Mouse (Mus musculus) olfactory bulb, adult 2 months (tissue): ENCODE results near the gene Nom1. TPM values are rescaled to one million over a fixed set of nuclear protein-coding genes. Genes with fewer than 3 reads are reported as not detected.

ENCODE experiments used
- H3K27ac ChIP-seq: fragments of 200-500 bp; 2 replicates; pipeline ENCODE4 v1.5.1; 2012; ENCODE audit warnings: low read depth, low read length; ENCODE audit not compliant: insufficient read depth
- H3K4me1 ChIP-seq: fragments of 200-500 bp; 2 replicates; pipeline ENCODE4 v1.6.1; 2012; ENCODE audit warnings: low read length; ENCODE audit not compliant: control insufficient read depth, insufficient read depth
- H3K4me3 ChIP-seq: fragments of 200-500 bp; 2 replicates; pipeline ENCODE4 v1.5.1; 2012; ENCODE audit warnings: mild to moderate bottlenecking, low read depth, low read length, moderate library complexity; ENCODE audit not compliant: insufficient read depth
- CTCF ChIP-seq: fragments of 200-500 bp; IDR thresholded peaks from 2 replicates; pipeline ENCODE4 v1.5.1; 2012; ENCODE audit warnings: low read depth, mild to moderate bottlenecking, low read length, moderate library complexity; ENCODE audit not compliant: insufficient read depth
- POLR2A ChIP-seq: fragments of 200-500 bp; IDR thresholded peaks from 2 replicates; pipeline ENCODE4 v1.6.1; 2012; ENCODE audit warnings: mild to moderate bottlenecking, low read depth, low read length, moderate library complexity; ENCODE audit not compliant: insufficient read depth
- WGBS: fragments of 180-500 bp; shearing (Covaris S2); methylation state at CpG from one replicate; pipeline ENCODE4 v1.1.7; 2018; 5-methylcytosine and 5-hydroxymethylcytosine counted together
- polyA plus RNA-seq: library from polyadenylated mRNA; stranded (reverse); fragments of >200 nt; gene quantifications from 2 replicates; pipeline ENCODE4 v1.2.4, GENCODE M21; 2012; ENCODE audit warnings: low replicate concordance; ENCODE audit not compliant: missing spikeins, insufficient read depth, insufficient read length

The Nom1 gene
- polyA plus RNA-seq, 1 experiment: not detected

DNA sequence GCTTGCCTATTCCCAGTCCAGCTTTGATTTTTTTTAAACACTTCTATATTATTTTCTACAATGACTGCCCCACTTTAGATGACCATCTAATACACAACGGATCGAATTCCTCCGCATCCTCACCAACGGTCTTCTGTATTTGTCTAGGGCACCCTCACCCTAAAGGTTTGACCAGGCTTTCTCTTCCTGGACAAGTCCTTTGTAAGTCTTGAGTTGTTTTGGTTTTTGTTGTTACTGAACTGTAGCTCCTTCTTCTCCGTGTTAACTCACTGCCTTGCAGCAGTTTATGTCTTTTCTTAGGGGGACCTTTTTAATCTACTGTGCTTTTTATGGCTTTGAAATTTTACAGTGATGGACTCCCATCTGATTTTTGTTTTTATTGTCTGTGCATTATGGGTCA is 35.8 kb downstream of the Nom1 start:
- H3K4me3 ChIP-seq: no peak overlapping the region
- 7% methylated on average over 5 of the region's 5 CpGs for WGBS
- peaks cover 7% of the 10 kb centered on the region for H3K4me1 ChIP-seq
- no peak overlapping the region for H3K27ac ChIP-seq
- no peak for TF ChIP-seq CTCF
- TF ChIP-seq POLR2A: no peak

DNA sequence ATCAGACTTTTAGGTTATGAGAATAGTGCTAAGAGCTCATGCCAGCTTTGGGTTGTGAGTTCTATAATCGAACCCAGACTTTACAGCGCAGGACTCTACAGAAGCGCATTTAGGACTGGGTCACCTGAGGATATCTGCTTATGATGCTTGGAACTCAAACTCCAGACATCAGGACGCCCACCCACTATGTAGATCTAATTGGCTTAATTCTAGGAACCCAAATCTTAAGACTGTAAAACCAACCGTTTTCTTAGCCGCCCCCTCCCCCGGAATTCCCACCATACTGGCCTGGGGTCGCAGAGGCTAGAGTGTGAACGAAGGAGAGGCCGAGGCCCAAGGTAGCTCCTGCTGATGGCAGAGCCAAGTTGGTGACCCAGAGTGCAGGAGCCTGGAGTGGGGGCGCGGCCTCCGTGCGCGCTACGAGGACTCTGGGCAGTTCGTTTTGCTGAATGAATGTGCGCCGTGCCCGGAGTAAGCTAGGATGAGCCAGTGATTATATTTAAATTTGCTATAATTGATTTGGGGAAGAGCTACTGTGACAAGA is 36.5 kb downstream of the Nom1 start:
- TF ChIP-seq POLR2A (no peak), CTCF (no peak)
- H3K4me3 ChIP-seq: no peak overlapping the region
- peaks cover 7% of the 10 kb centered on the region for H3K4me1 ChIP-seq
- 5% methylated on average over 20 of the region's 20 CpGs for WGBS
- no peak overlapping the region for H3K27ac ChIP-seq

DNA sequence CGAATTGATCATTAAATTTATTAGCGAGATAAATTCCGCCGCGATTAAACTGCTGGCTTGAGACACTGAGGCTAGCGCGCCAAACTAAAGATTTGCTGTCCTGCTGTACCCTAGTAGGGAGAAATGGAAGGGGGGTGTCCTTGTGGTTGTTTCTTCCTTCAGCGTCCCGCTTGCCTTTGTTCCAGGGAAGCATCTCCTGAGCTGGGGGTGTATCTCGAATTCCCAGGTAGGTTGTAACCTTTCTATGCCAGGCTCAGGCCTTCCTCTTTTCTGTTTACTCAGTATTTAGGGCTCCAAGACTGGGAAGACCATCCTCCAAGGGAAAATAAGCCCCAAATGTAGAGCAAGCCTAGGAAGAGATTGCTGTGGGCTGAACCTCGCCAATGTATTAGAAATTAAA is 36.9 kb downstream of the Nom1 start:
- Histone ChIP-seq H3K27ac (no peak overlapping the region), H3K4me3 (no peak overlapping the region), H3K4me1 (peaks cover 7% of the 10 kb centered on the region)
- TF ChIP-seq CTCF (no peak), POLR2A (no peak)
- 7% methylated on average over 11 of the region's 11 CpGs for WGBS

DNA sequence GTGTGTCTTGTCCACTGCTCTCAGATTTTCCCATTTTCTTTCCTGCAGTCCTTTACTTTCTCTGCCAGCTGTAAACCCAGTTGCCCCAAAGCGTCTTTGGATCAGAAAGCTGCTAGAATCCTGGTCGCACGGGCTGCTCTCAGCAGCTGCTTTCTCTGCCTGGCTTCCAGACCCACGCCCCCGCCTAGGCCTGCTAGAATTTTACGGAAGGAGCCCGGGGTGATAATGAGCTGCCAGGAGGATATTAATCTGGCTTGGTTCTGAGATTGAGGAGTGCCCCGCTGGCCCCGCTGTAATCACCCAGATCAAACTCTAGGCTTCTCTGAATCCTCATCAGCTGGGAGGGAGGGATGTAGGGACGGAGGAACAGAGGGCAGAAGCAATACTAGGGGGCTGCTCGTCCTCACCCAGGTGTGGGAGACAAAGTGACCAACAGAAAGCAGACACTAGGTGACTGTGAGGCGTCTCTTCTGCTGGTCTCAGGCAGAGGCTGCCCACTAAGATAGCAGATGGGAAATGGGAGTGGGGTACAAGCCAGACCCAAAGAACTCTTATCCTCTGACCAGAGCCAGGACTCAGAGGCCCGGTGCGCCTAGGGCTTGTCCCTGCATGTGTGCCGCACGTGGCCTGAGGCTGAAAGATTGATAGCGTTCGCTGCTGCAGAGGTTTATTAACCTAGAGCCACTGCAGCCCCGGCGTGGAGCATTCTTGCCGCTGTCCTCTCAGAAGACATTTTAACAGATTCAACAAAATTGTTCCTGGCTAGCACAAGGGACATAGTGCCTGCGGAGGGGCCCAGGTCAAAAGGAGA is 37.6 kb downstream of the Nom1 start:
- WGBS: 4% methylated on average over 22 of the region's 22 CpGs
- TF ChIP-seq POLR2A (no peak), CTCF (no peak)
- H3K4me3 ChIP-seq: no peak overlapping the region
- peaks cover 7% of the 10 kb centered on the region for H3K4me1 ChIP-seq
- no peak overlapping the region for H3K27ac ChIP-seq

DNA sequence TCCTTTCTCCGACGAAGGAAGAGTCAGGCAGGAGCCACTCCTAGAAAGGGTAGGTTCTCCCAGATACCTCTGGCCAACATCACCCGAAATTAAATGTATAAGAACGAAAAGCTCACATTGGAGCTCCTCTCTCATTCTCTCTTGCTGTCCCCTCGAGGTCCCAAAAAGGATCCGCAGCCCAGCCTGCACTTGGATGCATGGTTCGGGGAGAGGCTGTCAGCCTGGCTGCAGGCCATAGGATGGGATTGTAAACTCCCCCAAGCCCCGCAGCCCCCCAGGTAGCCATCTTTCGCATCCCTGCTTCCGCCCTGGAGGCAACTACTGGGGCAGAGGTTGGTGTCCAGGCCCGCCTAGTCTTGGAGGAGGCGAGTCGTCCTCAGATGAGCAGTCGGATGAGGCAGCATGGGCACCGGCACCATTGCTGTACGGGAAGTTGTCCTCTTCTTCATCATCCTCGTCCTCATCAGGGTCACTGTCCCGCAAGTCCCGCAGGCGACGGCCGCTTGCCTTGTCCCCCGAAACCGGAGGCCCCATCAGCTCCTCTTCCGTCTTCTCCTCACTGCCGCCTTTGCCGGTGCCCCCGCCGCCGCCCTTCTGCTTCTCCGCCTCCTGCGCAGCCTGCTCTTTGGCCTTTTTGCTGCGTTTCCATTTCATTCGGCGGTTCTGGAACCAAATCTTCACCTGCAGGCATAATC is 39.2 kb downstream of the Nom1 start:
- 3% methylated on average over 35 of the region's 35 CpGs for WGBS
- H3K4me1 ChIP-seq: peaks cover 13% of the 10 kb centered on the region; the same call in 1 of the 2 replicates
- H3K27ac ChIP-seq: no peak overlapping the region
- TF ChIP-seq POLR2A: no peak
- TF ChIP-seq CTCF: no peak
- H3K4me3 ChIP-seq: no peak overlapping the region

DNA sequence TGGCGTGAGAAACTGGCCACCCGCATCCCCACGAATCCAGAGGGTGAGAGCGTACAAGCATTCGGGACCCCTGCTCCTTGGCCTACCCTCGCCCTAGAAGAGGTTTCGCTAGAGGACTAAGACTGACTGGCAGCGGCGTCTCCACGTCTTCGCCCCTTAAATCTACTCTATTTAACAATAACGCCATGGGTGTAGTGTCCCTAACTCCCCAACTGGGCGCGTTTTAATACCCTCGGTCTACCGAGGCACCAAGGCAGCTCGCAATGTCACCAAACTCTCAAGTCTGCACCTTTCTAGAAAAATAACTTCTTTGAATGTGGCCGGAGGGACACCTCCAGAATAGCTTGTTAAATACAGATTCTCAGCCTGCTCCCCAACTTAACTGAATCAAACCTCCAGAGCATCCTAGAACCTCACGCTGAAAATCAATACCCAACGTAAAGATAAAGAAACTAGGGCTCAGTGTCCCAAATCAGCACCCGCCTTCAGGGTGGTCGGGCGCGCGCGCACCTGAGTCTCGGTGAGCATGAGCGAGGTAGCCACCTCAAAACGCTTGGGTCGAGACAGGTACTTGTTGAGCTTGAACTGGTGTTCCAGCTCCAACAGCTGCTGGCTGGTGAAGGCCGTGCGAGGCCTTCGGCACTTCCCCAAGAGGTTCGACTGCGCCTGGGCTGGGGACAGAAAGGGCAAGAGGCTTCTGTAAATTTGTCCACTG is 39.9 kb downstream of the Nom1 start:
- WGBS: 4% methylated on average over 35 of the region's 35 CpGs
- Histone ChIP-seq H3K27ac (no peak overlapping the region), H3K4me1 (peaks cover 13% of the 10 kb centered on the region; the same call in 1 of the 2 replicates), H3K4me3 (no peak overlapping the region)
- TF ChIP-seq CTCF (no peak), POLR2A (no peak)

DNA sequence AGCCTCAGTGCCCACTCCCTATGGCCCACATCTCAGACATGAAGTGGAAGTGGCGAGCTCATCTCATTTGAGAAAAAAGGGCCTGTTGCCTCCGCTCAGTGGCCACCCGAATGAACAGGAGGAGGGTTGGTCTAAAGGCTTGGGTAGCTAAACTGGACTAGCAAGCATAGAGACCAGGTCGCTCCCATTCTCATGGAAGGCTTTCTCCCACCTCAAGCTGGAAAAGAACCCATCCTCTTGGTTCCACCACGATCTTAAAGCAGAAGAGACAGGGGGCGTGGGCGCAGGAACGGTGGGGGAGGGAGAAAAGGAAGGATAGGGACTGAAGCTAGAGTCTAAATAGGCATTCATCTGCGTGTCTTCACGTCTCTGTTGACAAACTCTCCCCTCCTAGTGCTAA is 40.6 kb downstream of the Nom1 start:
- H3K4me1 ChIP-seq: peaks cover 13% of the 10 kb centered on the region; the same call in 1 of the 2 replicates
- 3% methylated on average over 10 of the region's 10 CpGs for WGBS
- H3K4me3 ChIP-seq: no peak overlapping the region
- H3K27ac ChIP-seq: no peak overlapping the region
- no peak for TF ChIP-seq POLR2A
- TF ChIP-seq CTCF: no peak

DNA sequence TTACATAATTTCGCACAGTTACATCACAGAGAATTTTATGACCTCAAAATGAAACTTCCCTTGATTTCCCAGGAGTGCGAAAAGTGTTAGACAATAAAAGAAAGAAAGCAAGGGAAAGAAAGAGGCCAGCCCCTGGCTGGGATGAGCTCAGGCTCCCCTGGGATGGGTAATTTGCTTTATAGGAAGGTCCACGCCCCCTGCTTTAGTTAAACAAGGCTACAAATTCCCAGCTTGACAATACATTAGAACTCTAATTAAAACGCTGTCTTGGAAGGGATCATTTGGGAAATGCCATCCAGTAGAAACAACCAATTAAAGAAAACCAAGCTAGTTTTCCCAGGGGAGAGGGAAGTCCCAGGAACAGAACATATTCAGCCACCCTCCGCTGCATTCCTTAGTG is 41.1 kb downstream of the Nom1 start:
- Histone ChIP-seq H3K4me3 (no peak overlapping the region), H3K4me1 (peaks cover 13% of the 10 kb centered on the region; the same call in 1 of the 2 replicates), H3K27ac (no peak overlapping the region)
- no peak for TF ChIP-seq POLR2A
- no peak for TF ChIP-seq CTCF
- WGBS: 5% methylated on average over 5 of the region's 5 CpGs

DNA sequence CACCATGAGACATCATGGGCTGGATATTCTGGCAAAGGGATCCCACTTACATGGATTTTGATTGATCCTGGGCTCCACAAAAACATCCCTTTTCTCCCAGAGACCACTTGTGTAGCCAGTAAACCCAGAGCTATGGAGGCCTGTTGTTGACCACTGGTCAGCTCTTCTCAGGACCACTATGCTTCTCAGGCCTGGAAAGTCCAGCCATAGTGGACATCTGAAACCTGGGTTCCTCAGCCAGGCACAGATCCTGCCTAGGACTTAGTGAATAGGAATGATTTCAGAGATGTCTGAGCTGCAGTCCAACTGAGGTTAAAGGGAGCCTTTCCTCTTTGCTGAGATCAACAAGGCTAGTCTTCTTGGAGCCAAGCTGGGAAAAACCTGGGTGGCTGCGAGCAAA is 41.6 kb downstream of the Nom1 start:
- TF ChIP-seq CTCF (no peak), POLR2A (no peak)
- 8% methylated on average over 1 of the region's 1 CpGs for WGBS
- H3K27ac ChIP-seq: no peak overlapping the region
- no peak overlapping the region for H3K4me3 ChIP-seq
- peaks cover 13% of the 10 kb centered on the region; the same call in 1 of the 2 replicates for H3K4me1 ChIP-seq
